Mouse (Mus musculus) cerebellum, adult 2 months (tissue): ENCODE results near the gene Hoxa3.

ENCODE experiments used
- CTCF ChIP-seq: fragments of 200-500 bp; IDR thresholded peaks from 2 replicates; pipeline ENCODE4 v1.5.1; 2011; ENCODE audit warnings: low read depth, mild to moderate bottlenecking, control low read depth, low read length, moderate library complexity, borderline replicate concordance; ENCODE audit not compliant: insufficient read depth
- POLR2A ChIP-seq: fragments of 200-500 bp; IDR thresholded peaks from 2 replicates; pipeline ENCODE4 v1.6.1; 2011; ENCODE audit warnings: low read length, control low read depth, borderline replicate concordance; ENCODE audit not compliant: insufficient read depth

DNA sequence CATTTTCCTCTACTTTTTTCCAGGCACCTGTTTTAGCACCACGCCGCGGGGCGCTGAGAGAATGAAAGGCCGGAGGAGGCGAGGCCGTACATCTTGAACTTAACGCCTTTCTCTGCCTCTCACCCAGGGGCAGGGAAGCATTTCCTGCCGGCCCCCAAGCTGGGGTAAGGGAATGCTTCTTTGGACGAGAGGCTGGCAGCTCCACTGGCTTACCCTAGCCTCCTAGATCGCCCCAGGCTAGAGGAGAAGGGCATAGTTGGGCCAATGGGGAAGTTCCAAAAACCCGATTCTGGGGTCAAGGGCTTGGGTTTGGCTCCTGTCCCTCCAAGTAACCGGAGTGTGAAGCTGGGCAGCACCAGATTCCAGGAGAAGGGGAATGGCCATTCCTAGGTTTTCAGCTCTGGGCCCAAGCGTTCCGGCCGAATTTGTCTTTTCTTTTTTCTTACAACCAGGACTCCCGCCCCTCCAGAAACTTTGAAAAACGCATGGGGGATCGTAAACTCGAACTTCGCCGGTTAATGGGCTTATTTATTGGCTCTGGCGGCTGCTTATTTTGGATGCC is 19.9 kb upstream of the Hoxa3 start:
- TF ChIP-seq CTCF (no peak), POLR2A (no peak)
